Mouse (Mus musculus): ENCODE results near the gene Pex13. TPM values are rescaled to one million over a fixed set of nuclear protein-coding genes. Genes with fewer than 3 reads are reported as not detected.

Pex13 gene
- polyA plus RNA-seq, 1 experiment from 2014 or later = 24.9 TPM

GRCm38 (mm10) chr11:23664232-23664631 is 1.5 kb downstream of the Pex13 start:
- Histone ChIP-seq H3K27me3 (ENCODE audit: insufficient read depth, low read length) (no peaks in the 10 kb centered on the region), H3K36me3 (replicated peaks; ENCODE audit: insufficient read depth, low read length) (peaks cover 3% of the 10 kb centered on the region; the same call in 1 of the 2 replicates), H3K27ac (ENCODE audit: low read depth) (no peak overlapping the region), H3K9me3 (ENCODE audit: low read length) (no peaks in the 10 kb centered on the region), H3K9ac (replicated peaks) (no peak overlapping the region), H3K4me2 (ENCODE audit: low read depth, low read length) (peak overlapping the region; percentile 49; the same call in 1 of the 2 replicates), H3K4me3 (ENCODE audit: low read depth, low read length) (no peak overlapping the region), H3K4me1 (ENCODE audit: insufficient read depth) (peaks cover 4% of the 10 kb centered on the region)
- no peak for DNase-seq
- TF ChIP-seq CTCF (IDR thresholded peaks at IDR 0.05; ENCODE audit: low read depth) (no peak), EP300 (IDR thresholded peaks at IDR 0.05; ENCODE audit: low read depth) (no peak)
- no peak for ATAC-seq

GRCm38 (mm10) chr11:23657791-23658190 is 8.0 kb downstream of the Pex13 start:
- no peak for TF ChIP-seq CTCF (IDR thresholded peaks at IDR 0.05; ENCODE audit: low read depth)
- no peak for TF ChIP-seq EP300 (IDR thresholded peaks at IDR 0.05; ENCODE audit: low read depth)
- H3K4me2 ChIP-seq (ENCODE audit: low read depth, low read length) = no peak overlapping the region
- no peaks in the 10 kb centered on the region for H3K9me3 ChIP-seq (ENCODE audit: low read length)
- DNase-seq (no peak), ATAC-seq (peak; percentile 67)
- 0 out of 2 replicates have a peak, but pooled peaks cover 2% of the 10 kb centered on the region for H3K36me3 ChIP-seq (replicated peaks; ENCODE audit: insufficient read depth, low read length)
- H3K27me3 ChIP-seq (ENCODE audit: insufficient read depth, low read length) = no peaks in the 10 kb centered on the region
- H3K4me3 ChIP-seq (ENCODE audit: low read depth, low read length) = no peak overlapping the region
- peaks cover 2% of the 10 kb centered on the region; the same call in 1 of the 2 replicates for H3K4me1 ChIP-seq (ENCODE audit: insufficient read depth)
- no peak overlapping the region for H3K27ac ChIP-seq (ENCODE audit: low read depth)
- H3K9ac ChIP-seq (replicated peaks) = no peak overlapping the region
- WGBS (ENCODE audit: insufficient replicate concordance) = 45% methylated on average over 2 of the region's 2 CpGs

DNA sequence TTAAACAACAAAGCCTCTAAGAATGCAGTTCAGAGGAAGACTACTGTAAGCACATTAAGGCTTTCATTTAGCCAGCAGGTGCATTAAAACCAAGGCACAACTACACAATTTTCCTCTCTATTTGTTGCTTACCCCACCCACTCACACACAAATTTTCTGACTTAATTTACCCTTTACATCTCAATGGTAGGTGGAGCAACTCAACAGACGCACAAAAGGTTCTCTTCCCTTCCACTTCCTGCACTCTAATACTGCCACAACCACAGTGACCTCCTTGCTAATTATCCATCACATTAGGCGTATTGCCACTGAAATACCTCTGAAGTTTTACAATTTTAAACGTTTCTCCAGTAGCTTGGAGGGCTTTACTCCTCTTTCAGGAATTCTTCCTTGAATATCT is 12.1 kb downstream of the Pex13 start:
- no peaks in the 10 kb centered on the region for H3K4me1 ChIP-seq (ENCODE audit: insufficient read depth)
- H3K9ac ChIP-seq (replicated peaks) = no peak overlapping the region
- H3K4me2 ChIP-seq (ENCODE audit: low read depth, low read length) = no peak overlapping the region
- no peak overlapping the region for H3K27ac ChIP-seq (ENCODE audit: low read depth)
- DNase-seq = no peak
- no peaks in the 10 kb centered on the region for H3K9me3 ChIP-seq (ENCODE audit: low read length)
- peaks cover 2% of the 10 kb centered on the region; the same call in 1 of the 2 replicates for H3K36me3 ChIP-seq (replicated peaks; ENCODE audit: insufficient read depth, low read length)
- 68% methylated on average over 3 of the region's 3 CpGs for WGBS (ENCODE audit: insufficient replicate concordance)
- TF ChIP-seq CTCF (IDR thresholded peaks at IDR 0.05; ENCODE audit: low read depth) (no peak), EP300 (IDR thresholded peaks at IDR 0.05; ENCODE audit: low read depth) (no peak)
- no peak for ATAC-seq
- H3K4me3 ChIP-seq (ENCODE audit: low read depth, low read length) = no peak overlapping the region
- H3K27me3 ChIP-seq (ENCODE audit: insufficient read depth, low read length) = no peaks in the 10 kb centered on the region

DNA sequence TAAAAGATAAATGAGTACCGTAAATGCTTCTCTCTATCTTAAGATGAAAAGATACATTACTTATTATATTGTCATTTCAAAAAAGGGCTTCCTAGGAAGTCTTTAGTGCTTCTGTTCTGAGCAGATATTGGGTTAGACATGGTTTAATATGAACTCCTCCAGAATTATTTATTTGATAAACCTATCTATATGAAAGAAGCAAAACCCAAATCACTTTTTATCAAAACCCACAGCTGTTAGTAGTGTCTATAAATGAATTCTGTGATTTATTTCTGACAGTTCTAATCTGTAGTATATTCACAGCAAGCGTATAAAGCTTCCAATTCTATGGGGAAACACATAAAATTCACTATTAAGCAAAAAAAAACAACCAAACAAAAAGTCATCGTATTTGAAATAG is 17.9 kb downstream of the Pex13 start:
- no peak for ATAC-seq
- 81% methylated on average over 3 of the region's 3 CpGs for WGBS (ENCODE audit: insufficient replicate concordance)
- no peaks in the 10 kb centered on the region for H3K27me3 ChIP-seq (ENCODE audit: insufficient read depth, low read length)

DNA sequence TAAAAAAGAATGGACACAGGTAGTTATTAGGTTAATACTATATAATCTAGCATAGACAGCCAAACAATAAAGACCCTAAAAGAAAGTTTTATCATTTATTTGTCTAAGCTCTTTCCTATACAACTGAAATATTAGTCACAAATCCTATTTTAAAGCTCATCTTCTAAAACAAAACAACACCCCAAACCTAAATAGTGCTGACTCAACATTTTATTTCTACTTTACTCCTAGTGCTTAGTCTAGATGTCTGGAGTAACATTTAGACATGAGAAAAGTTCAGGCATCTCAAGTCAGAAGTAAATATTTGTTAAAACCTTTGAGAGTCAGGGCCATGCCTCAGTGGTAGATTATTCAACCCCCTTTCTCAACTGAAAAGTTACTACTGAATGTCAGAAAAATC is 18.3 kb downstream of the Pex13 start:
- H3K27me3 ChIP-seq (ENCODE audit: insufficient read depth, low read length) = no peaks in the 10 kb centered on the region
- H3K36me3 ChIP-seq (replicated peaks; ENCODE audit: insufficient read depth, low read length) = peaks cover 7% of the 10 kb centered on the region; the same call in 1 of the 2 replicates
- H3K4me2 ChIP-seq (ENCODE audit: low read depth, low read length) = no peak overlapping the region
- TF ChIP-seq EP300 (IDR thresholded peaks at IDR 0.05; ENCODE audit: low read depth) (no peak), CTCF (IDR thresholded peaks at IDR 0.05; ENCODE audit: low read depth) (no peak)
- H3K27ac ChIP-seq (ENCODE audit: low read depth) = no peak overlapping the region
- H3K9me3 ChIP-seq (ENCODE audit: low read length) = no peaks in the 10 kb centered on the region
- no peak overlapping the region for H3K9ac ChIP-seq (replicated peaks)
- ATAC-seq = no peak
- DNase-seq = no peak
- H3K4me1 ChIP-seq (ENCODE audit: insufficient read depth) = no peaks in the 10 kb centered on the region
- H3K4me3 ChIP-seq (ENCODE audit: low read depth, low read length) = no peak overlapping the region

More for the DNA sequence above, 17.9 kb downstream of the Pex13 start:
- DNase-seq = no peak
- Histone ChIP-seq H3K4me1 (ENCODE audit: insufficient read depth) (no peaks in the 10 kb centered on the region), H3K9me3 (ENCODE audit: low read length) (no peaks in the 10 kb centered on the region), H3K4me2 (ENCODE audit: low read depth, low read length) (no peak overlapping the region), H3K27ac (ENCODE audit: low read depth) (no peak overlapping the region), H3K9ac (replicated peaks) (no peak overlapping the region), H3K4me3 (ENCODE audit: low read depth, low read length) (no peak overlapping the region), H3K36me3 (replicated peaks; ENCODE audit: insufficient read depth, low read length) (peaks cover 7% of the 10 kb centered on the region; the same call in 1 of the 2 replicates)
- TF ChIP-seq CTCF (IDR thresholded peaks at IDR 0.05; ENCODE audit: low read depth) = no peak
- TF ChIP-seq EP300 (IDR thresholded peaks at IDR 0.05; ENCODE audit: low read depth) = no peak

DNA sequence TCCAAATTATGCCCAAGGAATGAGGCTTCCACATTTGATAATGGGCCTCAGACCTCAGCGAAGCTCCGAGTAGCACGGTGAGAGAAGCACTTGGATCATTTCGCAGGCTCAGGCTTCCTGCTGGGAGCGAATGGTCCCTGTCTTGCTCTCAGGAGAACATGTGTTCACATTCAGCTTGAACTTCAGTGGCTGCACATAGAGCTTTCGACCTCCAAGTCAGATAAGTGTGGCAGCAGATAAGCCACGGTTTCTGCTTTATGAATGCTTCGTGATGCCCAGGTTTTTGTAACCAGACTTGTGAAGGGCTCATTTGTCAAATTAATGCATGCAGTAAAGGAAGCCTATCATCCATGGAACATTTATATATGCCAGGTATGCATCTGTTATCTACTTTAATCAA is 31.2 kb downstream of the Pex13 start:
- WGBS (ENCODE audit: insufficient replicate concordance) = 63% methylated on average over 8 of the region's 8 CpGs

GRCm38 (mm10) chr11:23633879-23634215 is 31.9 kb downstream of the Pex13 start:
- ATAC-seq (no peak), DNase-seq (no peak)
- Histone ChIP-seq H3K4me3 (ENCODE audit: low read depth, low read length) (peak overlapping the region; percentile 89), H3K9me3 (ENCODE audit: low read length) (no peaks in the 10 kb centered on the region), H3K27ac (ENCODE audit: low read depth) (peak overlapping the region; percentile 56; the same call in 1 of the 2 replicates), H3K4me1 (ENCODE audit: insufficient read depth) (peaks cover 8% of the 10 kb centered on the region), H3K4me2 (ENCODE audit: low read depth, low read length) (peak overlapping the region; percentile 87), H3K9ac (replicated peaks) (peak overlapping the region; percentile 90; the same call in 1 of the 2 replicates), H3K36me3 (replicated peaks; ENCODE audit: insufficient read depth, low read length) (0 out of 2 replicates have a peak, but pooled peaks cover 2% of the 10 kb centered on the region), H3K27me3 (ENCODE audit: insufficient read depth, low read length) (no peaks in the 10 kb centered on the region)
- WGBS (ENCODE audit: insufficient replicate concordance) = 8% methylated on average over 7 of the region's 7 CpGs
- TF ChIP-seq CTCF (IDR thresholded peaks at IDR 0.05; ENCODE audit: low read depth) = no peak
- no peak for TF ChIP-seq EP300 (IDR thresholded peaks at IDR 0.05; ENCODE audit: low read depth)

More for the DNA sequence above, 31.2 kb downstream of the Pex13 start:
- Histone ChIP-seq H3K27me3 (ENCODE audit: insufficient read depth, low read length) (no peaks in the 10 kb centered on the region), H3K4me1 (ENCODE audit: insufficient read depth) (peaks cover 8% of the 10 kb centered on the region), H3K36me3 (replicated peaks; ENCODE audit: insufficient read depth, low read length) (0 out of 2 replicates have a peak, but pooled peaks cover 4% of the 10 kb centered on the region), H3K4me2 (ENCODE audit: low read depth, low read length) (no peak overlapping the region; the same call in 1 of the 2 replicates), H3K9me3 (ENCODE audit: low read length) (no peaks in the 10 kb centered on the region), H3K4me3 (ENCODE audit: low read depth, low read length) (no peak overlapping the region), H3K9ac (replicated peaks) (no peak overlapping the region), H3K27ac (ENCODE audit: low read depth) (no peak overlapping the region)
- DNase-seq (no peak), ATAC-seq (no peak)
- no peak for TF ChIP-seq CTCF (IDR thresholded peaks at IDR 0.05; ENCODE audit: low read depth)
- no peak for TF ChIP-seq EP300 (IDR thresholded peaks at IDR 0.05; ENCODE audit: low read depth)
